Mouse (Mus musculus): ENCODE data around the gene Ndfip2. TPM values are rescaled to one million over a fixed set of nuclear protein-coding genes. Genes with fewer than 3 reads are reported as not detected.
A peak's percentile ranks its signal among the peaks of the same experiment; 100 is the strongest.

Gene Ndfip2
- polyA plus RNA-seq, 2 experiments, result 12.9 to 19.1 TPM

- Histone ChIP-seq H3K4me3 (ENCODE audit: insufficient read depth in 1 of 2, low read depth in 2 of 2, low read length in 2 of 2) (no peak overlapping the region), H3K27me3 (ENCODE audit: control insufficient read depth, insufficient read depth, low read length) (no peaks in the 10 kb centered on the region), H3K9ac (replicated peaks) (no peak overlapping the region), H3K4me1 (replicated peaks; ENCODE audit: control insufficient read depth in 2 of 2, insufficient read depth in 2 of 2, low read length in 1 of 2) (no peaks in the 10 kb centered on the region), H3K9me3 (ENCODE audit: control insufficient read depth, low read length) (no peaks in the 10 kb centered on the region), H3K36me3 (replicated peaks; ENCODE audit: control insufficient read depth, insufficient read depth, low read depth) (no peaks in the 10 kb centered on the region), H3K27ac (no peak overlapping the region), H3K4me2 (ENCODE audit: low read depth) (no peak overlapping the region)
- no peak for ATAC-seq (ENCODE audit: insufficient read depth)
- WGBS (ENCODE audit: insufficient replicate concordance), result 46% methylated on average over 3 of the region's 3 CpGs
- no peak for DNase-seq (ENCODE audit: low read depth in 3 of 3, low spot score in 3 of 3)
- TF ChIP-seq CTCF (IDR thresholded peaks at IDR 0.05; ENCODE audit: low read depth) (no peak), EP300 (IDR thresholded peaks at IDR 0.05; ENCODE audit: low read depth) (no peak)
Observed at GRCm38 (mm10) chr14:105321712-105322111, 63.3 kb downstream of the Ndfip2 start.

GRCm38 (mm10) chr14:105322829-105323228 lies 64.5 kb downstream of the Ndfip2 start:
- Histone ChIP-seq H3K4me1 (replicated peaks; ENCODE audit: control insufficient read depth in 2 of 2, insufficient read depth in 2 of 2, low read length in 1 of 2) (no peaks in the 10 kb centered on the region), H3K4me3 (ENCODE audit: insufficient read depth in 1 of 2, low read depth in 2 of 2, low read length in 2 of 2) (no peak overlapping the region), H3K4me2 (ENCODE audit: low read depth) (no peak overlapping the region), H3K36me3 (replicated peaks; ENCODE audit: control insufficient read depth, insufficient read depth, low read depth) (no peaks in the 10 kb centered on the region), H3K9me3 (ENCODE audit: control insufficient read depth, low read length) (no peaks in the 10 kb centered on the region), H3K9ac (replicated peaks) (no peak overlapping the region), H3K27ac (no peak overlapping the region), H3K27me3 (ENCODE audit: control insufficient read depth, insufficient read depth, low read length) (no peaks in the 10 kb centered on the region)
- WGBS (ENCODE audit: insufficient replicate concordance), result 80% methylated on average over 5 of the region's 5 CpGs
- ATAC-seq (ENCODE audit: insufficient read depth) (no peak), DNase-seq (ENCODE audit: low read depth in 3 of 3, low spot score in 3 of 3) (no peak)
- TF ChIP-seq CTCF (IDR thresholded peaks at IDR 0.05; ENCODE audit: low read depth), result no peak
- TF ChIP-seq EP300 (IDR thresholded peaks at IDR 0.05; ENCODE audit: low read depth), result no peak

DNA sequence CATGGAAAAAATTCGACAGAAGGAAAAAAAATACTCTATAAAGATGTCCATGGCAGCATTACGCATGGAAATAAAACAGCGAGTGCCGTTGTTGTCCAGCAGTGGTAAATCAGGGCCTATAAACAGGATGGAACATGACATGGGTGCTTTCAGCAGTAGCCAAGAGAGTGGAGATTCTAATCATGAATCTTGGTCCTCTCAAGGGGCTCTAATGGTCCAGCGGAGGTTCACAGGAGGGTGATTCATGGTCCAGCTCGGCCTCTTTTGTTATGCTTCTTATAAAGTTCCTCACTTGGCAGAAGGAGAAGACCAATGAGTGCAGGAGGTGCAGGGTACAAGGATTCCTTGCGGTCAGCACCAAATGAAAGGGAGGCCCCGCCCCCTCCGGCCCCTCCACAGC lies 65.1 kb downstream of the Ndfip2 start:
- Histone ChIP-seq H3K27me3 (ENCODE audit: control insufficient read depth, insufficient read depth, low read length) (no peaks in the 10 kb centered on the region), H3K9me3 (ENCODE audit: control insufficient read depth, low read length) (no peaks in the 10 kb centered on the region), H3K4me3 (ENCODE audit: insufficient read depth in 1 of 2, low read depth in 2 of 2, low read length in 2 of 2) (no peak overlapping the region), H3K27ac (no peak overlapping the region), H3K9ac (replicated peaks) (no peak overlapping the region), H3K36me3 (replicated peaks; ENCODE audit: control insufficient read depth, insufficient read depth, low read depth) (no peaks in the 10 kb centered on the region), H3K4me1 (replicated peaks; ENCODE audit: control insufficient read depth in 2 of 2, insufficient read depth in 2 of 2, low read length in 1 of 2) (peaks cover 0 to 3% of the 10 kb centered on the region in 2 experiments; a peak in 1 of 4 replicates), H3K4me2 (ENCODE audit: low read depth) (no peak overlapping the region)
- 73% methylated on average over 9 of the region's 9 CpGs for WGBS (ENCODE audit: insufficient replicate concordance)
- no peak for TF ChIP-seq EP300 (IDR thresholded peaks at IDR 0.05; ENCODE audit: low read depth)
- TF ChIP-seq CTCF (IDR thresholded peaks at IDR 0.05; ENCODE audit: low read depth), result no peak
- DNase-seq (ENCODE audit: low read depth in 3 of 3, low spot score in 3 of 3) (no peak), ATAC-seq (ENCODE audit: insufficient read depth) (no peak)

DNA sequence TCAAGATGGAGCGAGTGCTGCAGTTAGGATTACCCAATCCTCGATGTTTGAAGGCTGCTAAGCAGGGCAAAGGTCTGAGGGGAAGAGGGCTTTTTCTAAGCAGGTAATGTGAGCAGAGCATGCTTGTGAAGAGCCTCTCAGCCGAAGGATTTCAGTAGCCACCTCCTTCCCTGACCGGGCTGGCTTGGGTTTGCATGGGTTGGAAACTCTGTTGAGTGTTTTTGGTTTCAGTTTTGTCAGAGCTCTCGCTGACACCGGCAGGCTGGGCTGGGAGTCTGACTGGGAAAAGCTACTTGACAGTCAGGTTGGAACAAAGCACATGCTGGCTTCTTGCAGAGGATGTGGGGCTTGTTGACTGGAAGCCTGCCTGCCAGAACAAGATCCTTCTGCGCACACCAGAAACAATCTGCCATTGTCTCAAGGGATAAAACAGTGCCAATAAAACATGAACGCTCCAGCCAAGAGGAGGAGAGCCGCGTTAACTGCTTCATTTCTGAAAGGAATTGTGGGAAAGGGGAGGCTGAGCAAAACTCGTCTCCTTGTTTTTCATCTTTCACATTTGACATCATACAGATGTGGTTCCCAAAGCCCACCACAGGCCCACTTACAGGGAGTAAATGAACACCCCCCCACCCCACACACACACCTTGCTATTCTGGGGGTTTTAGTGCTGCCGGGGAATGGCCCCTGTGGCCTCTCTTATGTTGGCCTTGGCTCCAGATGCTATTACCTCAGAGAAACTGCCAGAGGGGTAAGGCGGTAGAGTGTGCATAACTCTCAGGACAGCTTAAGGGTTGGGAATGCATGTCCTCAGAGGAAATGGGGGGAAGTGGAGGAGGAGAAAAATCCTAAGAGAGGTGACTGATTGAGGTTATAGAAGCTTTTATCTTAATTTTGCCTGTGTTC lies 70.3 kb downstream of the Ndfip2 start:
- no peak overlapping the region for H3K9ac ChIP-seq (replicated peaks)
- H3K4me3 ChIP-seq (ENCODE audit: insufficient read depth in 1 of 2, low read depth in 2 of 2, low read length in 2 of 2), result peak overlapping the region; percentile 19 to 46; a peak in 3 of 4 replicates
- no peaks in the 10 kb centered on the region for H3K27me3 ChIP-seq (ENCODE audit: control insufficient read depth, insufficient read depth, low read length)
- WGBS (ENCODE audit: insufficient replicate concordance), result 27% methylated on average over 13 of the region's 13 CpGs
- no peak overlapping the region for H3K27ac ChIP-seq
- H3K4me2 ChIP-seq (ENCODE audit: low read depth), result peak overlapping the region; percentile 40
- H3K9me3 ChIP-seq (ENCODE audit: control insufficient read depth, low read length), result no peaks in the 10 kb centered on the region
- peaks cover 0 to 5% of the 10 kb centered on the region in 2 experiments; a peak in 1 of 4 replicates for H3K4me1 ChIP-seq (replicated peaks; ENCODE audit: control insufficient read depth in 2 of 2, insufficient read depth in 2 of 2, low read length in 1 of 2)
- H3K36me3 ChIP-seq (replicated peaks; ENCODE audit: control insufficient read depth, insufficient read depth, low read depth), result no peaks in the 10 kb centered on the region
- TF ChIP-seq CTCF (IDR thresholded peaks at IDR 0.05; ENCODE audit: low read depth) (no peak), EP300 (IDR thresholded peaks at IDR 0.05; ENCODE audit: low read depth) (no peak)
- ATAC-seq (ENCODE audit: insufficient read depth) (no peak), DNase-seq (ENCODE audit: low read depth in 3 of 3, low spot score in 3 of 3) (no peak)

- Histone ChIP-seq H3K9ac (replicated peaks) (no peak overlapping the region), H3K27ac (no peak overlapping the region), H3K27me3 (ENCODE audit: control insufficient read depth, insufficient read depth, low read length) (no peaks in the 10 kb centered on the region), H3K4me1 (replicated peaks; ENCODE audit: control insufficient read depth in 2 of 2, insufficient read depth in 2 of 2, low read length in 1 of 2) (peaks cover 0 to 2% of the 10 kb centered on the region in 2 experiments; a peak in 1 of 4 replicates), H3K9me3 (ENCODE audit: control insufficient read depth, low read length) (no peaks in the 10 kb centered on the region), H3K4me2 (ENCODE audit: low read depth) (no peak overlapping the region), H3K36me3 (replicated peaks; ENCODE audit: control insufficient read depth, insufficient read depth, low read depth) (no peaks in the 10 kb centered on the region), H3K4me3 (ENCODE audit: insufficient read depth in 1 of 2, low read depth in 2 of 2, low read length in 2 of 2) (no peak overlapping the region)
- ATAC-seq (ENCODE audit: insufficient read depth) (no peak), DNase-seq (ENCODE audit: low read depth in 3 of 3, low spot score in 3 of 3) (no peak)
- TF ChIP-seq CTCF (IDR thresholded peaks at IDR 0.05; ENCODE audit: low read depth) (no peak), EP300 (IDR thresholded peaks at IDR 0.05; ENCODE audit: low read depth) (no peak)
- WGBS (ENCODE audit: insufficient replicate concordance), result 62% methylated on average over 16 of the region's 16 CpGs
Observed at GRCm38 (mm10) chr14:105333475-105334094, 75.2 kb downstream of the Ndfip2 start.

Measured in liver, embryonic 14.5 days (tissue).